In genomic region chr5:115408110-115408509, GRCm38 (mm10) we compare ENCODE assay signal across 10 mouse cellular contexts. TPM values are rescaled to one million over a fixed set of nuclear protein-coding genes. Genes with fewer than 3 reads are reported as not detected.
DNase-seq lines count a peak whose midpoint lies in the region; ATAC-seq lines count a peak whose summit lies in the region.
"Had no signal": no experiment of that assay in that cellular context is flagged by ENCODE, and none has a peak within 500 bp of the region (broad histone marks: within the 10 kb centered on the region; RNA-seq: fewer than 3 reads in every experiment).

No protein-coding gene starts in this region.

- no peak overlapping the region for H3K9ac ChIP-seq in limb, embryonic 13.5 days

- H3K27ac ChIP-seq in heart, embryonic 10.5 days = 0 out of 2 replicates have a peak overlapping the region, but pooled peaks have one; percentile 29
- H3K27ac ChIP-seq in limb, embryonic 13.5 days = no peak overlapping the region
- H3K27ac ChIP-seq: gastrocnemius, adult 2 months had no signal

- ATAC-seq in limb, embryonic 13.5 days (ENCODE audit: low FRiP score, low read depth) = 0 out of 2 replicates have a peak, but pooled peaks have one; percentile 48

- peak overlapping the region; percentile 32 for H3K4me3 ChIP-seq in heart, embryonic 10.5 days
- no peak overlapping the region for H3K4me3 ChIP-seq in limb, embryonic 13.5 days
- H3K4me3 ChIP-seq: gastrocnemius, adult 2 months had no signal

- peaks cover 19% of the 10 kb centered on the region for H3K27me3 ChIP-seq in heart, embryonic 10.5 days (ENCODE audit: insufficient read depth, poor library complexity, severe bottlenecking)
- no peaks in the 10 kb centered on the region; the same call in 1 of the 2 replicates for H3K27me3 ChIP-seq in limb, embryonic 13.5 days

- no peaks in the 10 kb centered on the region for H3K36me3 ChIP-seq in heart, embryonic 10.5 days
- no peaks in the 10 kb centered on the region for H3K36me3 ChIP-seq in limb, embryonic 13.5 days

- intact Hi-C loops in left cerebral cortex, postnatal 14 days (cut with DNase I) = no loop called here

- H3K4me1 ChIP-seq in heart, embryonic 10.5 days = peaks cover 20% of the 10 kb centered on the region
- H3K4me1 ChIP-seq in limb, embryonic 13.5 days = peaks cover 16% of the 10 kb centered on the region

- WGBS in heart, embryonic 10.5 days = 24% methylated on average over 9 of the region's 9 CpGs
- WGBS in limb, embryonic 13.5 days = 27% methylated on average over 9 of the region's 9 CpGs

- DNase-seq in heart, embryonic 10.5 days (ENCODE audit: low spot score) = peak; percentile 82
- DNase-seq in heart, adult 8-10 months (ENCODE audit: low spot score) = no peak
- peak; percentile 8 for DNase-seq in urinary bladder, postnatal 25 days (ENCODE audit: low spot score)
- DNase-seq in urinary bladder, postnatal 10 days (ENCODE audit: low spot score) = no peak
- no peak for DNase-seq in spleen, adult 12 weeks (ENCODE audit: low spot score)
- DNase-seq in right cerebral cortex, postnatal 36 days (ENCODE audit: low spot score in 2 of 2) = no peak
- DNase-seq in left cerebral cortex, postnatal 14 days (ENCODE audit: low spot score in 2 of 2) = no peak
- DNase-seq: gastrocnemius, adult 2 months had no signal

- H3K4me2 ChIP-seq in limb, embryonic 13.5 days (replicated peaks) = peak overlapping the region; percentile 35

- H3K9me3 ChIP-seq in heart, embryonic 10.5 days = no peaks in the 10 kb centered on the region
- H3K9me3 ChIP-seq in limb, embryonic 13.5 days = no peaks in the 10 kb centered on the region

RNA-seq across cellular contexts. Expression of gene Msi1, which starts 21.3 kb away (rescaled TPM):
- 9.6 and 17.1 TPM in 2 replicates for polyA plus RNA-seq in heart, embryonic 10.5 days (2016; fragmentation: Nextera tagmentation; extraction: Ambion mirVana)
- total RNA-seq in heart, adult 8-10 months (2022) = under 1 TPM; 0.16 to 0.52 (median 0.25) TPM
- 18.2 and 18.4 TPM in 2 replicates for polyA plus RNA-seq in limb, embryonic 13.5 days (2015; fragmentation: Nextera tagmentation; extraction: Ambion mirVana)
- 10 to 100 TPM; 45.4 to 54.0 TPM for total RNA-seq in left cerebral cortex, postnatal 14 days (2021)
- total RNA-seq: liver, adult 2 months had no signal

RNA-seq across cellular contexts. Expression of gene Pla2g1b, which starts 58.0 kb away (rescaled TPM):
- polyA plus RNA-seq in heart, embryonic 10.5 days (2016; fragmentation: Nextera tagmentation; extraction: Ambion mirVana) = 0.48 and 1.4 TPM in 2 replicates
- not detected for total RNA-seq in heart, adult 8-10 months (2022)
- polyA plus RNA-seq in limb, embryonic 13.5 days (2015; fragmentation: Nextera tagmentation; extraction: Ambion mirVana) = not detected in 2 replicates
- not detected for total RNA-seq in left cerebral cortex, postnatal 14 days (2021)
- total RNA-seq: gastrocnemius, adult 2 months had no signal
- polyA plus RNA-seq: liver, adult 2 months had no signal

RNA-seq across cellular contexts. Expression of gene Cox6a1, which starts 59.3 kb away (rescaled TPM):
- polyA plus RNA-seq in heart, embryonic 10.5 days (2016; fragmentation: Nextera tagmentation; extraction: Ambion mirVana) = 1,049 and 1,325 TPM in 2 replicates
- total RNA-seq in heart, adult 8-10 months (2022) = 100 to 1,000 TPM; 205 to 218 (median 216) TPM
- polyA plus RNA-seq in limb, embryonic 13.5 days (2015; fragmentation: Nextera tagmentation; extraction: Ambion mirVana) = 677 and 710 TPM in 2 replicates
- 100 to 1,000 TPM; 838 to 857 TPM for total RNA-seq in left cerebral cortex, postnatal 14 days (2021)

Comparison
In these comparisons a context has a peak if more than half of its experiments do, and no peak if none do; other contexts are left out.
1. DNase-seq: peak in heart, embryonic 10.5 days (single experiment) and urinary bladder, postnatal 25 days (single experiment); none in heart, adult 8-10 months (single experiment), urinary bladder, postnatal 10 days (single experiment), spleen, adult 12 weeks (single experiment), right cerebral cortex, postnatal 36 days (0 of 2) and left cerebral cortex, postnatal 14 days (0 of 2).
2. RNA of gene Msi1, which starts 21.3 kb away (total RNA-seq): 45.4 to 54.0 TPM in left cerebral cortex, postnatal 14 days; 0.16 to 0.52 TPM in heart, adult 8-10 months; every median in the first group is over 10 times any median in the second.